Mouse (Mus musculus) liver, embryonic 16.5 days (tissue): ENCODE results near the gene Mul1. TPM values are rescaled to one million over a fixed set of nuclear protein-coding genes. Genes with fewer than 3 reads are reported as not detected.
A peak's percentile ranks its signal among the peaks of the same experiment; 100 is the strongest.

Experiments used
- ATAC-seq: fragments of 200-750 bp; cut with Nextera tagmentation; 2 replicates; pipeline ENCODE4 v1.8.0; 2017; ENCODE audit warnings: low read depth, mild to moderate bottlenecking, moderate number of reproducible peaks, moderate library complexity
- H3K27ac ChIP-seq: fragments of 300-500 bp; sonication (generic); 2 replicates; pipeline ENCODE4 v1.5.1; 2014; ENCODE audit warnings: mild to moderate bottlenecking, low read length
- H3K27me3 ChIP-seq: fragments of 300-500 bp; sonication (generic); 2 replicates; pipeline ENCODE4 v1.6.1; 2014; ENCODE audit warnings: low read depth, low read length, mixed read lengths; ENCODE audit not compliant: control insufficient read depth, insufficient read depth
- H3K36me3 ChIP-seq: fragments of 300-500 bp; sonication (generic); 2 replicates; pipeline ENCODE4 v1.6.1; 2014; ENCODE audit warnings: mild to moderate bottlenecking; ENCODE audit not compliant: control insufficient read depth, insufficient read depth
- H3K4me1 ChIP-seq: fragments of 300-500 bp; sonication (generic); 2 replicates; pipeline ENCODE4 v1.6.1; 2014; ENCODE audit warnings: low read depth, low read length, mixed read lengths; ENCODE audit not compliant: control insufficient read depth
- H3K4me2 ChIP-seq: fragments of 300-500 bp; sonication (generic); 2 replicates; pipeline ENCODE4 v1.6.1; 2014; ENCODE audit warnings: low read depth, low read length, mixed read lengths
- H3K4me3 ChIP-seq: fragments of 300-500 bp; sonication (generic); 2 replicates; pipeline ENCODE4 v1.5.1; 2014; ENCODE audit warnings: low read depth, mild to moderate bottlenecking, low read length
- H3K9ac ChIP-seq: fragments of 300-500 bp; sonication (generic); 2 replicates; pipeline ENCODE4 v1.6.1; 2014; ENCODE audit warnings: low read depth, low read length
- H3K9me3 ChIP-seq: fragments of 300-500 bp; sonication (generic); replicated peaks from 2 replicates; pipeline ENCODE4 v1.6.1; 2016; ENCODE audit warnings: low read length; ENCODE audit not compliant: control insufficient read depth
- WGBS: fragments of 180-500 bp; shearing (Covaris S2); extraction: QIAGEN DNeasy Blood & Tissue Kit; methylation state at CpG from one replicate; pipeline ENCODE4 v1.1.7; 2014; ENCODE audit not compliant: insufficient replicate concordance; 5-methylcytosine and 5-hydroxymethylcytosine counted together
- polyA plus RNA-seq: library from polyadenylated mRNA; unstranded; fragments of >200 nt; fragmentation: Nextera tagmentation; extraction: Ambion mirVana; gene quantifications from 2 replicates; pipeline ENCODE4 v1.2.1, GENCODE M21; 2015

Gene Mul1
- polyA plus RNA-seq, 1 experiment from 2014 or later = 8.2 TPM

GRCm38 (mm10) chr4:138448872-138449615 is 14.6 kb downstream of the Mul1 start:
- Histone ChIP-seq H3K27me3 (peaks cover 40% of the 10 kb centered on the region), H3K36me3 (no peaks in the 10 kb centered on the region), H3K9me3 (no peaks in the 10 kb centered on the region), H3K4me3 (no peak overlapping the region), H3K4me1 (peaks cover 4% of the 10 kb centered on the region), H3K9ac (no peak overlapping the region), H3K4me2 (no peak overlapping the region), H3K27ac (no peak overlapping the region)
- 48% methylated on average over 7 of the region's 7 CpGs for WGBS
- no peak for ATAC-seq

DNA sequence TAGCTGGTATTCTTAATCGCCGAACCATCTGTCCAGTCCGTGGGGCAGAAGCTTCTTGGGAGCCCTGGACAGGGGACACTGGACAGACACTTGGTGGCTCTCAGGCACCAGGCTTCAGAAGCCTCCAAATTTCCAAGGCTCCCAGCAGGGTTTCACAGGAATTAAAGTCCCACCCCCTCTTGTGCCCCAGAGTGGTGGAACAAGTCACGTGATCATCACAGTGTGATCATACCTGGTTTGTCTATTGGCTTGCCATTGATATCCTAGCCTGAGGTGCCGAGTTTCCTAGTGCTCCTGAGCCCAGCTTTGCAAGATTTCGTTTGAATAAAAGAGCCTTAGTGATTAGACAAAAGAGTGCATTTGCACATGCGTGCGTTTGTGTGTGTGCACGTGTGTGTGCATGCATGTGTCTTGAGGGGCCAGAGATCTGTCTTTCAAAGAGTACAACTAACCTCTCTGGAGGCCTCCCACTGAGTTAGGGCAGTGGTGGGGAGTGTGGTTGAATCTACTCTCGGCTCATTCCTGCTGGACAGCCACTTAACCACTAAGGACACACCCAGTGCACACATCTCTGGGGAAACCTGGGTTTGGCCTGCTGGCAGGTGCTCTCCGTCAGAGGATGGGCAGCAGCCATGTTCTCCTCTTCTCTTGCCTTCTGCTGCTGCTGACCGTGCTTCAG is 15.3 kb downstream of the Mul1 start:
- WGBS = 49% methylated on average over 12 of the region's 12 CpGs
- ATAC-seq = no peak
- Histone ChIP-seq H3K36me3 (no peaks in the 10 kb centered on the region), H3K9me3 (no peaks in the 10 kb centered on the region), H3K4me3 (no peak overlapping the region), H3K4me2 (no peak overlapping the region), H3K27ac (no peak overlapping the region), H3K4me1 (peaks cover 4% of the 10 kb centered on the region), H3K9ac (no peak overlapping the region), H3K27me3 (peaks cover 48% of the 10 kb centered on the region)

DNA sequence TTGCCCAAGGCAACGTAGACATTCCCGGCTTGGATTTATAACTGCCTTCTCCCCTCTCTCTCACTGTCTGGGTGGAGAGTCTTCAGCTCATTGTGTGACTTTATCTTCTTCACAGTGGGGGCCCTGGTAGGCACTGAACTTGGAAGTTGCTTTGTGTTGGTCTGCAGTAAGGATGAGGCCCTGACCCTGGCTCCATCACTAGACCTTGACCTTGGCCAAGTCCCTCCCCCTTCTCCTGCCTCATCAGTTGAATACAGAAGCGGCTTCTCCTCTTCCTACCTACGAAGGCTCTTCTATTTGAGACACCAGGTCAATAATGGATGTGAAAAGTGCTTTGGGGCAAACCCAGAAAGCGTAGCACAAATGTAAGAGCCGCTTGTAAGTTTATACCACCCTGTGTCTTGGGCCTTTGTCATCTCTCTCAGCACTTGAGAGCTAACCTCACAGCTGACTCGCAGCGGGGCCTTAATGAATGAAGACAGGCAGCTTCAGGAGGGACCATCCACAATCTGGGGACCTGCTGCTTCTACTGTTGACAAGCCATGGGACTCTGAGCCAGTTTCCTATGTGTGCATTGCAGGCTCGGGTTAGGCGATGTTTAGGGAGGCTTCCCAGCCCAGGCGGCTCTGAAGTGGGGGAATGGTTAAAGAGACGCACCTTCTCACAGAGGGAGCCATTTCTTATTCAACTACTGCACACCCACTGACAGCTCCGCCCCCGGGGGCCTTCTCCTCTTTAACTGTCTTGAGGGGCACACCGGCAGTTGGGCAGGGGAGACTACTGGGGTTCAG is 18.0 kb downstream of the Mul1 start:
- no peaks in the 10 kb centered on the region for H3K9me3 ChIP-seq
- peaks cover 65% of the 10 kb centered on the region for H3K27me3 ChIP-seq
- no peaks in the 10 kb centered on the region for H3K36me3 ChIP-seq
- WGBS = 24% methylated on average over 15 of the region's 15 CpGs
- peaks cover 4% of the 10 kb centered on the region for H3K4me1 ChIP-seq
- no peak overlapping the region for H3K4me3 ChIP-seq
- no peak for ATAC-seq
- H3K4me2 ChIP-seq = no peak overlapping the region
- H3K9ac ChIP-seq = no peak overlapping the region
- no peak overlapping the region for H3K27ac ChIP-seq

DNA sequence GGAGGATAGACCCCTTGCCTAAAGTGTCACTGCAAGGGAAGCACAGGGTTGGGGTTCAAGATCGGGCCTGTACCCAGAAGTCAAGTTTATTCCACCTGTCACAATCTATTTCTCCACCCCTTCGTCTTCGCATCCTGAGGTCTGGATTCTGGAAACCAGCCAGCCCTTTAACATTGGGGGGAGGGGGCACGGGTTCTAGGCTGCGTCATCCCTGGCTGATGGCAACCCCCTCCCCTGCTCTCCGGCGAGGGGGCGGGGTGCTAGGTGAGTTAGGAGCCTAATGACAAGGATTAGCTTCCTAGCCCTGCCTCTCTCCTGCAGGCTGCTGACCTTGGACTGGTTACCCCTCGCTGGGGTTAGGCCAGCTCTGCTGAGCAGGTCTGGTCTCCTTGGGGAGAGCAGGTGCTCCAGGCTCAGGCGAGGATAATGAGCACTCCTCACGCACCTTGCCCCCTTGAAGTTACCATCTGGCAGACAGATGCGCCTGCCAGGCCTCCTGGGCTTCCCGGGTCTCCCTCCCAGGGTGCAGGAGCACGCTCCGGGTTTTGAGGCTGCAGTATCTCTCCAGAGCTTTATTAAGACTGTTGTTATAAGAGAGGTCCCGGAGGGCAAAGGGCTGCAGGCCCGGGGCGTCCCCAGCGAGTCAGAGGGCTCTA is 18.8 kb downstream of the Mul1 start:
- Histone ChIP-seq H3K9me3 (no peaks in the 10 kb centered on the region), H3K9ac (no peak overlapping the region; the same call in 1 of the 2 replicates), H3K36me3 (no peaks in the 10 kb centered on the region), H3K27me3 (peaks cover 70% of the 10 kb centered on the region), H3K4me2 (peak overlapping the region; percentile 55), H3K4me3 (peak overlapping the region; percentile 63), H3K27ac (no peak overlapping the region; the same call in 1 of the 2 replicates), H3K4me1 (peaks cover 4% of the 10 kb centered on the region)
- WGBS = 9% methylated on average over 19 of the region's 19 CpGs
- no peak for ATAC-seq

GRCm38 (mm10) chr4:138453753-138454570 is 19.5 kb downstream of the Mul1 start, which contains the start of gene Camk2n1:
Camk2n1 (plus strand) TSS chr4:138454314.
- Histone ChIP-seq H3K27ac (peak within 1 kb of the TSS; percentile 65), H3K9me3 (no peaks in the 10 kb centered on the region), H3K36me3 (no peaks in the 10 kb centered on the region), H3K4me3 (peak within 1 kb of the TSS; percentile 63), H3K27me3 (peaks cover 69% of the 10 kb centered on the region), H3K9ac (peak within 1 kb of the TSS; percentile 52), H3K4me1 (peaks cover 4% of the 10 kb centered on the region), H3K4me2 (peak within 1 kb of the TSS; percentile 55)
- ATAC-seq = peak; percentile 76
- 1% methylated on average over 29 of the region's 64 CpGs for WGBS

GRCm38 (mm10) chr4:138454571-138455140 is 20.2 kb downstream of the Mul1 start:
- Histone ChIP-seq H3K9me3 (no peaks in the 10 kb centered on the region), H3K4me1 (peaks cover 4% of the 10 kb centered on the region), H3K9ac (peak overlapping the region; percentile 52), H3K4me2 (peak overlapping the region; percentile 55), H3K4me3 (peak overlapping the region; percentile 63), H3K36me3 (no peaks in the 10 kb centered on the region), H3K27me3 (peaks cover 66% of the 10 kb centered on the region), H3K27ac (peak overlapping the region; percentile 65)
- ATAC-seq = peak; percentile 27
- WGBS = under 1% methylated on average over 44 of the region's 78 CpGs

DNA sequence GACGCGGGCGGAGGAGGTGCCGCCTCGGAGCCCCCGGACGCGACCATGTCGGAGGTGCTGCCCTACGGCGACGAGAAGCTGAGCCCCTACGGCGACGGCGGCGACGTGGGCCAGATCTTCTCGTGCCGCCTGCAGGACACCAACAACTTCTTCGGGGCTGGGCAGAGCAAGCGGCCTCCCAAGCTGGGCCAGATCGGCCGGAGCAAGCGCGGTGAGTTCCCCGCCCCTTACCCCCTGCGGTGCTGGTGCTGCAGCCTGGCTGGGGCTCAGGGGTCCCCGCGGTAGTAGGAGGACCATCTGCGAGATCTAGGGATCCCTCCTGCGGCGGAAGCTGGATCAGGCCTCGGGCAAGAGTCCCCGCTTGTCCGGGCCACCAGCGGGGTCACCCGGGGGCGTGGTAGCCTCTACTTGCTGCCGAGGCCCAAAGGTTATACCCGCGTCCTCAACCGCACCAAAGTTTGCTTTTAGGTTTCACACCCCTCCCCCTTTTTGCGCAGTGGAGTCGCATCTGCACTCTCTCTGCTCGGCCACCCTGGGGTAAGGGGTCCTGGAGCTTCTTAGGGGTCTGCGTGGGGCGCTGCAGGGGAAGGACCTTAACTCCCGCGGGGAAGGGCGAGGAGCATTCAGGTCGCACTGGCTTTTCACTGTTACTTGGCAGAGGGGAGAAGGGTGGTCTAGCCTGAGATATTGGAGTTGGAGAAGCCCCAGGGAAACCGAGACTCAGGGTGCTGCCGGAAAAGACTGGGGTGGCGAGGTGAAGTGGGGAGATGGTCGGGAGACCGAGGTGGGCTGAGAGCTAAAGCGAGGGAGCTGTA is 20.9 kb downstream of the Mul1 start:
- Histone ChIP-seq H3K4me3 (peak overlapping the region; percentile 63), H3K27me3 (peaks cover 63% of the 10 kb centered on the region), H3K9me3 (no peaks in the 10 kb centered on the region), H3K27ac (peak overlapping the region; percentile 65), H3K4me2 (peak overlapping the region; percentile 55), H3K36me3 (no peaks in the 10 kb centered on the region), H3K9ac (peak overlapping the region; percentile 52), H3K4me1 (peaks cover 4% of the 10 kb centered on the region)
- 2% methylated on average over 58 of the region's 58 CpGs for WGBS
- no peak for ATAC-seq
